ENCODE assay signal across 28 mouse cellular contexts in the genomic region with DNA sequence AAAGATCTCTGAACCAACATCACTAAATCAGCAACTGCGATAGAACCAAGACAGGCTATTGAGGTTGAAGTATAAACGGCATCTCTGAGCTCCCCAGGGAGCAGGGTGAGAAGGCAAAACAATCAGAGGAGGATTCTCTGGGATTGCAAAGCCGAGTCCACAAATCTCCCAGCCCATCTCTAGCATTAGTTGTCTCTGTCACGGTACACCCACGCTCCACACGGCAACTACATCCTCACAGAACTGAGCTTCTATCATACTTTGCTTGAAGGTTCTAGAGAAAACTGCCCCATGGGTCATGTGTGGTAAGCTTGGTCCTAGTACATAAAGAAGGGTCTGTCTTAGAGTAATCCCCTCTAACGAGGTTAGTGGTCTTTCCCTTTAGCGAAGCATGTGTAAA.
DNase-seq lines count a peak whose midpoint lies in the region; ATAC-seq and TF ChIP-seq lines count a peak whose summit lies in the region.
"Had no signal": no experiment of that assay in that cellular context is flagged by ENCODE, and none has a peak within 500 bp of the region (broad histone marks: within the 10 kb centered on the region; RNA-seq: fewer than 3 reads in every experiment).

No protein-coding gene starts in this region.

- no peak overlapping the region for H3K9ac ChIP-seq in midbrain, embryonic 14.5 days (replicated peaks; ENCODE audit: low read length)
- H3K9ac ChIP-seq: embryonic facial prominence, embryonic 12.5 days; forebrain, embryonic 15.5 days; heart, embryonic 13.5 days; hindbrain, embryonic 14.5 days; limb, embryonic 12.5 days; liver, embryonic 15.5 days; lung, embryonic 14.5 days had no signal

- H3K36me3 ChIP-seq in midbrain, embryonic 14.5 days (ENCODE audit: control insufficient read depth, insufficient read depth, low read length), result no peaks in the 10 kb centered on the region
- no peaks in the 10 kb centered on the region for H3K36me3 ChIP-seq in midbrain, embryonic 10.5 days
- H3K36me3 ChIP-seq: embryonic facial prominence, embryonic 12.5 days; forebrain, embryonic 15.5 days; G1E; heart, embryonic 13.5 days; limb, embryonic 12.5 days; liver, embryonic 15.5 days had no signal

- peak overlapping the region; percentile 94 for H3K27ac ChIP-seq in gastrocnemius, adult 2 months
- peak overlapping the region; percentile 63 for H3K27ac ChIP-seq in layer of hippocampus, adult 2 months
- H3K27ac ChIP-seq in midbrain, embryonic 14.5 days (replicated peaks; ENCODE audit: low read depth, low read length), result no peak overlapping the region
- H3K27ac ChIP-seq in midbrain, embryonic 10.5 days (replicated peaks), result no peak overlapping the region
- peak overlapping the region; percentile 96 for H3K27ac ChIP-seq in olfactory bulb, adult 2 months (ENCODE audit: insufficient read depth, low read depth, low read length)
- H3K27ac ChIP-seq: embryonic facial prominence, embryonic 12.5 days; forebrain, embryonic 15.5 days; heart, embryonic 13.5 days; hindbrain, embryonic 14.5 days; limb, embryonic 12.5 days; liver, embryonic 15.5 days; stomach, postnatal 0 days had no signal

- no peak for TF ChIP-seq CTCF in gastrocnemius, adult 2 months (IDR thresholded peaks at IDR 0.05)
- no peak for TF ChIP-seq CTCF in layer of hippocampus, adult 2 months (conservative IDR thresholded peaks at IDR 0.05)
- TF ChIP-seq CTCF in olfactory bulb, adult 2 months (IDR thresholded peaks at IDR 0.05; ENCODE audit: insufficient read depth, low read depth, low read length), result no peak

- H3K4me2 ChIP-seq in midbrain, embryonic 14.5 days (ENCODE audit: low read length), result no peak overlapping the region
- H3K4me2 ChIP-seq: embryonic facial prominence, embryonic 12.5 days; forebrain, embryonic 15.5 days; heart, embryonic 13.5 days; hindbrain, embryonic 14.5 days; limb, embryonic 12.5 days; liver, embryonic 15.5 days; lung, embryonic 14.5 days had no signal

- no peaks in the 10 kb centered on the region for H3K27me3 ChIP-seq in midbrain, embryonic 14.5 days (ENCODE audit: control insufficient read depth, insufficient read depth, low read length)
- no peaks in the 10 kb centered on the region for H3K27me3 ChIP-seq in midbrain, embryonic 10.5 days (ENCODE audit: low read depth, poor library complexity, severe bottlenecking)
- H3K27me3 ChIP-seq: embryonic facial prominence, embryonic 12.5 days; forebrain, embryonic 15.5 days; heart, embryonic 13.5 days; limb, embryonic 12.5 days; liver, embryonic 15.5 days had no signal

- no peak for ATAC-seq in midbrain, embryonic 14.5 days (ENCODE audit: low FRiP score, low TSS enrichment)
- ATAC-seq: forebrain, embryonic 15.5 days; intestine, postnatal 0 days had no signal

- WGBS in midbrain, embryonic 14.5 days, result 63% methylated on average over 8 of the region's 8 CpGs
- WGBS in midbrain, embryonic 10.5 days, result 67% methylated on average over 8 of the region's 8 CpGs
- WGBS in olfactory bulb, adult 2 months, result 35% methylated on average over 8 of the region's 8 CpGs

- DNase-seq in gastrocnemius, adult 2 months, result peak; percentile 34
- DNase-seq in gastrocnemius, postnatal 10 days, result no peak
- DNase-seq in layer of hippocampus, adult 2 months (ENCODE audit: low spot score in 2 of 2), result peak in 1 of 2 experiments; percentile 21
- no peak for DNase-seq in layer of hippocampus, postnatal 36 days
- peak; percentile 12 for DNase-seq in midbrain, embryonic 14.5 days
- DNase-seq in midbrain, embryonic 10.5 days (ENCODE audit: low spot score), result no peak
- DNase-seq: adrenal gland, adult 8-10 months; cerebellum, adult 11 months; cerebellum, adult 9-10 months; cerebellum, postnatal 36 days; embryo, embryonic 11 days; gastrocnemius, postnatal 14 days; heart, postnatal 10 days; layer of hippocampus, adult 9-11 months; lung, embryonic 14.5 days; lung, postnatal 14 days; right cerebral cortex, postnatal 4 days; thymus, postnatal 4 days had no signal

- TF ChIP-seq POLR2A in olfactory bulb, adult 2 months (IDR thresholded peaks at IDR 0.05; ENCODE audit: insufficient read depth, low read depth, low read length), result no peak

- H3K4me3 ChIP-seq in gastrocnemius, adult 2 months, result no peak overlapping the region
- H3K4me3 ChIP-seq in layer of hippocampus, adult 2 months, result no peak overlapping the region
- H3K4me3 ChIP-seq in midbrain, embryonic 14.5 days (replicated peaks; ENCODE audit: low read depth, low read length), result no peak overlapping the region
- no peak overlapping the region for H3K4me3 ChIP-seq in midbrain, embryonic 10.5 days
- no peak overlapping the region for H3K4me3 ChIP-seq in olfactory bulb, adult 2 months (ENCODE audit: insufficient read depth, low read depth, low read length)
- H3K4me3 ChIP-seq: embryonic facial prominence, embryonic 12.5 days; forebrain, embryonic 15.5 days; heart, embryonic 13.5 days; limb, embryonic 12.5 days; liver, embryonic 15.5 days had no signal

- H3K9me3 ChIP-seq in midbrain, embryonic 14.5 days (ENCODE audit: control insufficient read depth, low read length), result no peaks in the 10 kb centered on the region
- H3K9me3 ChIP-seq in midbrain, embryonic 10.5 days (replicated peaks), result no peaks in the 10 kb centered on the region
- H3K9me3 ChIP-seq: embryonic facial prominence, embryonic 12.5 days; forebrain, embryonic 15.5 days; heart, embryonic 13.5 days; limb, embryonic 12.5 days; liver, embryonic 15.5 days had no signal

- no peaks in the 10 kb centered on the region for H3K4me1 ChIP-seq in midbrain, embryonic 14.5 days (ENCODE audit: control insufficient read depth, insufficient read depth, low read length)
- no peaks in the 10 kb centered on the region for H3K4me1 ChIP-seq in midbrain, embryonic 10.5 days
- H3K4me1 ChIP-seq in olfactory bulb, adult 2 months (ENCODE audit: control insufficient read depth, insufficient read depth, low read length), result peaks cover 30% of the 10 kb centered on the region
- H3K4me1 ChIP-seq: embryonic facial prominence, embryonic 12.5 days; forebrain, embryonic 15.5 days; liver, embryonic 15.5 days had no signal

- intact Hi-C loops in gastrocnemius, adult 2 months (cut with DNase I), result no loop called here

Comparison
In these comparisons a context has a peak if more than half of its experiments do, and no peak if none do; other contexts are left out.
1. DNase-seq: peak in gastrocnemius, adult 2 months (single experiment) and midbrain, embryonic 14.5 days (single experiment); none in gastrocnemius, postnatal 10 days (single experiment), layer of hippocampus, postnatal 36 days (0 of 2) and midbrain, embryonic 10.5 days (single experiment).
2. H3K27ac ChIP-seq: peak in gastrocnemius, adult 2 months (single experiment), layer of hippocampus, adult 2 months (single experiment) and olfactory bulb, adult 2 months (single experiment); none in midbrain, embryonic 14.5 days (single experiment) and midbrain, embryonic 10.5 days (single experiment).